Mouse (Mus musculus) liver, embryonic 16.5 days (tissue): ENCODE results near the gene H2al1e. TPM values are rescaled to one million over a fixed set of nuclear protein-coding genes. Genes with fewer than 3 reads are reported as not detected.
"Not testable (repeated sequence)": the region's sequence is repeated elsewhere in the genome, so short reads cannot be mapped to it uniquely, and the experiment has no call there.

Experiments used
- ATAC-seq: fragments of 200-750 bp; cut with Nextera tagmentation; 2 replicates; pipeline ENCODE4 v1.8.0; 2017; ENCODE audit warnings: low read depth, mild to moderate bottlenecking, moderate number of reproducible peaks, moderate library complexity
- H3K27ac ChIP-seq: fragments of 300-500 bp; sonication (generic); 2 replicates; pipeline ENCODE4 v1.5.1; 2014; ENCODE audit warnings: mild to moderate bottlenecking, low read length
- H3K27me3 ChIP-seq: fragments of 300-500 bp; sonication (generic); 2 replicates; pipeline ENCODE4 v1.6.1; 2014; ENCODE audit warnings: low read depth, low read length, mixed read lengths; ENCODE audit not compliant: control insufficient read depth, insufficient read depth
- H3K36me3 ChIP-seq: fragments of 300-500 bp; sonication (generic); 2 replicates; pipeline ENCODE4 v1.6.1; 2014; ENCODE audit warnings: mild to moderate bottlenecking; ENCODE audit not compliant: control insufficient read depth, insufficient read depth
- H3K4me1 ChIP-seq: fragments of 300-500 bp; sonication (generic); 2 replicates; pipeline ENCODE4 v1.6.1; 2014; ENCODE audit warnings: low read depth, low read length, mixed read lengths; ENCODE audit not compliant: control insufficient read depth
- H3K4me2 ChIP-seq: fragments of 300-500 bp; sonication (generic); 2 replicates; pipeline ENCODE4 v1.6.1; 2014; ENCODE audit warnings: low read depth, low read length, mixed read lengths
- H3K4me3 ChIP-seq: fragments of 300-500 bp; sonication (generic); 2 replicates; pipeline ENCODE4 v1.5.1; 2014; ENCODE audit warnings: low read depth, mild to moderate bottlenecking, low read length
- H3K9ac ChIP-seq: fragments of 300-500 bp; sonication (generic); 2 replicates; pipeline ENCODE4 v1.6.1; 2014; ENCODE audit warnings: low read depth, low read length
- H3K9me3 ChIP-seq: fragments of 300-500 bp; sonication (generic); replicated peaks from 2 replicates; pipeline ENCODE4 v1.6.1; 2016; ENCODE audit warnings: low read length; ENCODE audit not compliant: control insufficient read depth
- WGBS: fragments of 180-500 bp; shearing (Covaris S2); extraction: QIAGEN DNeasy Blood & Tissue Kit; methylation state at CpG from one replicate; pipeline ENCODE4 v1.1.7; 2014; ENCODE audit not compliant: insufficient replicate concordance; 5-methylcytosine and 5-hydroxymethylcytosine counted together
- polyA plus RNA-seq: library from polyadenylated mRNA; unstranded; fragments of >200 nt; fragmentation: Nextera tagmentation; extraction: Ambion mirVana; gene quantifications from 2 replicates; pipeline ENCODE4 v1.2.1, GENCODE M21; 2015

H2al1e gene
- polyA plus RNA-seq, result not detected in 2 replicates

- H3K4me1 ChIP-seq, ATAC-seq, H3K4me2 ChIP-seq, H3K27ac ChIP-seq, H3K36me3 ChIP-seq, H3K27me3 ChIP-seq, H3K4me3 ChIP-seq, H3K9me3 ChIP-seq, H3K9ac ChIP-seq: not testable (repeated sequence)
- no CpG with 5 or more reads among the region's 3 CpGs for WGBS
These were observed at the start of gene H2al1e for GRCm38 (mm10) chrX:11311634-11312033. Gene H2al1e (plus strand): TSS chrX:11311934.

DNA sequence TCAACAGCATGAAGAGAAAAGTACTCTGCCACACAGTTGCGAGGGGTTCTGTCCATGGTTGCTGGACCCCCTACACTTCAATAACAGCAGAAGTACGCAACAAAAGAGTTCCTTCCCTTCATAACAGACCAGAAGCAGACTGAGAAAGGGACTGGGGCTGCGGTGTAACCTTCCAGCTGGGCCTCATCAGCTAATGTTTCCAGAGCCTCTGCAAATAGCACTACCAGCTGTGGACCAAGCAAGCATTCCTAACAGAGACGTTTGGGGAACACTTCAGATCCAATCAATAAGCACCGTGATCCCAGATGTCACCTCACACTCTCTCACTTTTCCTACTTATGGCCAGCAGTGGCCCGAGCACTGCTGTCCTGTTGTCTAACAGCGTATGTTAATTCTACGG, 46.8 kb upstream of the H2al1e start:
- Histone ChIP-seq H3K36me3 (no peaks in the 10 kb centered on the region), H3K9ac (no peak overlapping the region), H3K4me1 (no peaks in the 10 kb centered on the region), H3K9me3 (no peaks in the 10 kb centered on the region), H3K27me3 (no peaks in the 10 kb centered on the region), H3K4me2 (no peak overlapping the region), H3K27ac (no peak overlapping the region), H3K4me3 (no peak overlapping the region)
- ATAC-seq, result no peak
- WGBS, result 65% methylated on average over 8 of the region's 8 CpGs

GRCm38 (mm10) chrX:11267791-11268190, 43.9 kb upstream of the H2al1e start:
- no peak for ATAC-seq
- H3K9me3 ChIP-seq, result no peaks in the 10 kb centered on the region
- H3K4me1 ChIP-seq, result no peaks in the 10 kb centered on the region
- WGBS, result 53% methylated on average over 7 of the region's 7 CpGs
- H3K4me2 ChIP-seq, result no peak overlapping the region
- H3K4me3 ChIP-seq, result no peak overlapping the region
- H3K27me3 ChIP-seq, result no peaks in the 10 kb centered on the region
- no peak overlapping the region for H3K27ac ChIP-seq
- H3K9ac ChIP-seq, result no peak overlapping the region
- H3K36me3 ChIP-seq, result no peaks in the 10 kb centered on the region

- Histone ChIP-seq H3K4me3 (no peak overlapping the region), H3K4me2 (no peak overlapping the region), H3K9me3 (no peaks in the 10 kb centered on the region), H3K4me1 (no peaks in the 10 kb centered on the region), H3K27me3 (no peaks in the 10 kb centered on the region), H3K27ac (no peak overlapping the region), H3K36me3 (no peaks in the 10 kb centered on the region), H3K9ac (no peak overlapping the region)
- no peak for ATAC-seq
- WGBS, result 69% methylated on average over 3 of the region's 3 CpGs
These were observed 42.7 kb upstream of the H2al1e start for GRCm38 (mm10) chrX:11269074-11269473.

DNA sequence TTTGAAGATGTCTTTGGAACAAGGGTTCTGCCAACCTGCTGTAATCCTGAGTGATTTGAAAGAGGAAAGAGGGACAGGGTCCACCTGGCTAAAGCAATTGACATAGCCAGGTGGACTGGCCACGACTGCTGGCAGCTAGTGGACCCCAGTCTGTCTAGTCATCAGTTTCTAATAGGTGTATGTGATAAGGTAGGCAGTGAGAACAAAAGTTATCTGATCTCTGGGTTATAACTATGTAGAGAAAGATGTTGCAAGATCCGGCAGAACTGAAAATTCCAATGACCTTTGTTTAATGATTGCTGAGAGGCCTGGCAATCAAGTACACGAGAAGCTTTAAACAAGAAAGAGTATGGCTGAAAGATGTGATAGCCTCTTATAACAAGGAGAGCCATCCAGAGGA, 38.5 kb upstream of the H2al1e start:
- Histone ChIP-seq H3K27ac (no peak overlapping the region), H3K4me1 (no peaks in the 10 kb centered on the region), H3K9ac (no peak overlapping the region), H3K4me2 (no peak overlapping the region), H3K4me3 (no peak overlapping the region), H3K27me3 (no peaks in the 10 kb centered on the region), H3K36me3 (no peaks in the 10 kb centered on the region), H3K9me3 (no peaks in the 10 kb centered on the region)
- WGBS, result 44% methylated on average over 3 of the region's 3 CpGs
- no peak for ATAC-seq

DNA sequence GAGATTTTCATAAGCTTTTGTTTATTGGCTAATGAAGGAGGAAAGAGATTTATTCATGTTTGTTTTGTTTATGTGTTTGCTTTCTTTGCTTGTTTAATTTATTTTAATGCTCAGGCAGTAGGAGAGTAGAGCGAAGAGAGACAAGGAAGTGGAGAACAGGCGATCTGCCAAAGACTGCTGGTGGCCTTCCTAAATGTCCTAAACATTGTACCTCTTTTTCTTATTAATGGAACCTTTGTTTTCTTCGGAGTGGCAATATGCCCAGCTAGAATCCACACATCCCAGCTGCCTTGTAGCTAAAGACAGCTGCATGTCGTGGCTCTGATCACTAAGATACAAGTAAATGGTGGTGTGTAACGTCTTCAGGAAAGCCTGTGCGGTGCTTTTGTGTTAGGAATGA, 34.7 kb upstream of the H2al1e start:
- Histone ChIP-seq H3K27ac (no peak overlapping the region), H3K36me3 (no peaks in the 10 kb centered on the region), H3K4me1 (no peaks in the 10 kb centered on the region), H3K27me3 (no peaks in the 10 kb centered on the region), H3K4me2 (no peak overlapping the region), H3K4me3 (no peak overlapping the region), H3K9ac (no peak overlapping the region), H3K9me3 (no peaks in the 10 kb centered on the region)
- no peak for ATAC-seq
- WGBS, result 63% methylated on average over 6 of the region's 6 CpGs

DNA sequence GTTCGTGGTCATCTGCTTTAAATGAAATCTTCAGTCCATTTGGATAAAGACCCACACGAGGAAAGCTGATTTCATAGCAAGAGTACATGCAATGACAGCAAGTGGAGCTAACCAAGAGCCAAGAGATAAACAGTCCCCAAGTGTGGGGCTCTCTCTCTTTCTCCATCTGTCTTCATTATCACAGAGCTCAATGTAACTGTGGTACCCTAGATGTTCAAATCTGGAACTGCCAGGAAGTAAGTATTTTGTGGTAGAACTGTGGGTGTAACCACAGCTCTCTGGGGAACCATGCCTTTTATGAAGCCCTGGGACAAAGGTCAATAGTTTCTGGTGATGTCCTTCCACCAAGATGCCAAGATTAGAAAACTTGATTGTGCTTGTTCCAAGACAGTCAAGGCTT, 31.0 kb upstream of the H2al1e start:
- 44% methylated on average over 2 of the region's 2 CpGs for WGBS
- H3K27me3 ChIP-seq, result no peaks in the 10 kb centered on the region
- no peak for ATAC-seq
- no peaks in the 10 kb centered on the region for H3K9me3 ChIP-seq
- no peak overlapping the region for H3K9ac ChIP-seq
- no peak overlapping the region for H3K4me3 ChIP-seq
- H3K36me3 ChIP-seq, result no peaks in the 10 kb centered on the region
- H3K27ac ChIP-seq, result no peak overlapping the region
- no peaks in the 10 kb centered on the region for H3K4me1 ChIP-seq
- no peak overlapping the region for H3K4me2 ChIP-seq

DNA sequence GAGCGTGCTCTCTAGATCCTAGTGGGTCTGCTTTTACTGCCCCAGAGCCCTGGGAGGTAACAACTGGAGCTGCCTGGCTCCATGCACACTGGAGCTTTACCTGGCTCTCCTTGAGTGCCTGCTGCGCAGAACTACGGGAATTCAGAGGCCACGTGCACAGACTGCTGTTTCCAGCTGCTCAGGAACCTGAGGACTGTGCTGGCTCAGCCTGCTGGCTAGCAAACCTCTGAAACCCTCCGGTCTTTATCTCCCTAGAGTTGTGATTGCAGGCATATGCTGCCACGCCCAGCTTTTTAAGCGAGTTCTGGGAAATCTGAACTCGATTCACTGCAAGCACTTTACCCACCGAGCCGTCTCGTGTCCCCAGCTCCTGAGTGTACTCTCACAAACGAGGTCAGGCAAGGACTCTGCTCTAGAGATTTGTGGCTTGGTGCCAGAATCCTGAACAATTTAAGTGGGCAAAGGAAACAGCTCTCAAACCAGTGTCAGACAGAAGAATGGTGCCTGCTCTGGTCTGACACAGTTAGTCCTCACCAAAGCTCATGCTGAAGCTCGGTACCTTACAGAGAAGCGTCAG, 23.3 kb upstream of the H2al1e start:
- H3K4me2 ChIP-seq, result no peak overlapping the region
- H3K4me1 ChIP-seq, result no peaks in the 10 kb centered on the region
- no peaks in the 10 kb centered on the region for H3K9me3 ChIP-seq
- no peak for ATAC-seq
- H3K9ac ChIP-seq, result no peak overlapping the region
- no peak overlapping the region for H3K4me3 ChIP-seq
- 47% methylated on average over 14 of the region's 14 CpGs for WGBS
- no peak overlapping the region for H3K27ac ChIP-seq
- H3K27me3 ChIP-seq, result no peaks in the 10 kb centered on the region
- no peaks in the 10 kb centered on the region for H3K36me3 ChIP-seq

DNA sequence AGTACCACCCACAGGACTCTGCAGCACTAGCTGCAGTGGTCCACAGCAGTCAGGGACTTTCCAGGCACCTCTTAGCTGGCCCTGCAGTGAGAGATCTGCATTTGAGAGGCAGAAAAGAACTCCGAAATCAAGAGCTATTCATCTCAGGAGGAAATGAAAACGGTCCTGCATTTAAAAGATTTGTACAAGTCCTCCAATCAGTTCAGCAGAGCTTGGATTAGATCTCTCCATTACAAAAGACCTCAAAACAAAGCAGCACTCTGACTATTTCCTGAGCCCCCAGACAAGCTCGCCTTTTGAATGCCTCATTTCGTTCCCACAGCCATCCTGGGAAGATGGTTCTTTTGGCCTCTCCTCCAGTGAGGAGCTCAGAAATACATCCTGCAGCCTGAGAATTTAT, 22.5 kb upstream of the H2al1e start:
- H3K4me1 ChIP-seq, result no peaks in the 10 kb centered on the region
- no peak overlapping the region for H3K9ac ChIP-seq
- no peaks in the 10 kb centered on the region for H3K27me3 ChIP-seq
- no peak overlapping the region for H3K4me3 ChIP-seq
- H3K4me2 ChIP-seq, result no peak overlapping the region
- no peak for ATAC-seq
- H3K27ac ChIP-seq, result no peak overlapping the region
- WGBS, result 38% methylated on average over 4 of the region's 4 CpGs
- H3K9me3 ChIP-seq, result no peaks in the 10 kb centered on the region
- no peaks in the 10 kb centered on the region for H3K36me3 ChIP-seq
